Mouse (Mus musculus): ENCODE measurements at regions not wholly inside any gene's neighbourhood (a gene's known extent, or its start where the extent isn't known, plus 50 kb on each side); places are given as distances from the start of the nearest gene placed in this dataset.

DNA sequence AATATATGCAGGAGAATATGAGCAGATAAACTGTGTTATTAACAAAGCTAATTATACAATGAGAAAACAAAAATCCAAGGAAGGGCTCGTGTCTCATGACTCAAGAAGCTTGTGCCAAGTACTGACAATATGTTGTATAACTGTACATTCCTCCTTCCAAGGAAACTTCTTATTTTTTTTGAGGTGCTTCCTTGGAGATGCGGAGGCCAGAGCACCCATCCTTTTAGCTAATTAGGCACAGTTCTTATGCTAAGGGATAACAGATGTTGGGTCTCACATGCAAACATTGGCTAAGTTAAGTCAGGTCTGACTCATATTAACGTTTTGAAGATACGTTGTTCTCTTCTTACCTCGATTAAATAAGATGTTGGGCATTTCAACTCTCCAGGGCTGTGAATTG, 426.1 kb downstream of the Adra2a start:
- DNase-seq, result no peak

DNA sequence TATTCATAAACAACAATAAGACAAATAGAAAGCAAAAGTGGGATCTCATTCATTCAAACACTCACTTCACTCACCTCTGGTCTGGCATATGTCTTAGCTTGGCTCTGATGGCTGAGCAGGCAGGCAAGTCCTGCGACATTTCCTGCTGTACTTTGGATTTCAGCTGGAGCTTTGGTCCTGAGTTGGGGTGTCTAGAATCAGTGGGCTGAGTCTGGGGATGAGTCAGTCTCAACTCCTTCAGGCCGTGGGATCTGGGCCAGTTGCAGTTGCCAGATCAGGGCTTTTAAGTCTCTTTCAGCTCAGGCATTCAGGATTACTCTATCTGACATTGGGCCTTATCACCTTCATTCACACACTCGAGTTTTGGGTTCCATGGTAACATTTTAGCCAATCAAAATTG, 454.1 kb downstream of the Adra2a start:
- no peak for DNase-seq

DNA sequence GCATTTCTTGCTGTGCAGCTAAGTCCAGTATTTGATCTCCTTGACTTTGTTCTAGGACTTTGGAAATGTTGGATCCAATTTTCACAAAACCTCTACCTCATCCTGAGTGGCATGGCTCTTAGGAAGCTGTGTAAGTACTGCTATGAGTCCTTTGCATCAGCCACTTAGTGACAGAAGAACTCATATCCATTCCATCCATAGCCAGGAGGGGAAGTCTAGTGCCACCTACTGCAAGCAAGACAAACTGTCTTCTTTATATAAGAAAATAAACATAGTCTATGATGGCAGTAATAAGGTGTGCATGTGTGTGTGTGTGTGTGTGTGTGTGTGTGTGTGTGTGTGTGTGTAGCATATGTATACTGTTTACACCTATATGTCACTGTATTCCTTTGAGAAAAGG, 489.9 kb downstream of the Adra2a start:
- DNase-seq, result no peak

DNA sequence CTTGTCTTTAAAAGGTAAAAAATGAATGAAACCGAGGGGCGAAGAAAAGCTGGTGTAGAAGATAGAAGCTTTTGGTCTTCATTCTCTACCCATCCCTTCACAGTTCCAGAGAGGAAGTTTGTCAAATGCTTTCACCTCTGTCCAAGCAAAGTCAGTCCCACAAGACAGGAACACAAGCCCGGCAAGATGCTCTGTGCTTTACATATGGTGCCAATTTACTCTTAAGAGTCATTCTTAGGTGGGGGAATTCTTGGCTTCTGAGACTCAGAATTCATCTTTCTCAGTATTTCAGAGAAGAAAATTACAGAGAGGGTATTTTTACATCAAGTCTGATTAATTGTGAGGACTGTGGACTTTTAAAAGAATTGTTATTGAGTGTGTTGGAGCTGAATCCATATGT, 511.4 kb downstream of the Adra2a start:
- DNase-seq, result no peak

DNA sequence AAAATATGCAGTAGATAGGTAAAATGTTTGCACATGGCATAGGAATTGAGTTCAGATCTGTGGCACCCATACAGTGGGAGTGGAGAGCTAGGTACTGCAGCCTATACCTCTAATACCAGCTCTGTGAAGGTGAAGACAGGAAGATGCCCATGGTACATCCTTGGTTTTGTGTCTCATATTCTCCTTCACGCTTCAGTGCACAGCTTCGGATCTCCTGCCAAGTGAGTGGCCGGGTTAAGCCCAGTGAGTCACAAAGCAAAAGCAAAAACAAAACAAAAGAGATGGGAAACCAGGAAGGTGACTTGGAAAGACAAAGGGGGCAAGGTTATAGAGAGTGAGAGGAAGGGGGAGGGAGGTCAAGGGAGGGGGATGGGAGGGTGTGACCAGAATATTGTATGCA, 514.0 kb downstream of the Adra2a start:
- DNase-seq, result no peak

DNA sequence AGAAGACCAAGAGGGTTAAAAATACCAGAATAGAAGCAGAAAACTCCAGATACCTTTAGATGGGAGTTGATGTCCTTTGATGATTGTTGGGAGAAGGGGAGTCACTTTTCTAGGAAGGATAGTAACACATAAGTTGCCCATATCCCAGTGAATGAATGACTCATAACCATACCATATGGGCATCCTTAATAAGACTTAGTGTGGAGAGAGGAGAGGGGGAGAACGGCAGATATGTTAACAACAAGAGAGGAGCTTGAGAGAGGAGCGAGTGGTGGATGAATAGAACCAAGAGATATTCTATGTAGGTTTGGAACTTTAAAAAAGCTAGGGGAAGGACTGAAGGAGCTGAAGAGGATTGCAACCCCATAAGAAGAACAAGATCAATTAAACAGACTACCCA, 539.6 kb downstream of the Adra2a start:
- DNase-seq, result no peak

DNA sequence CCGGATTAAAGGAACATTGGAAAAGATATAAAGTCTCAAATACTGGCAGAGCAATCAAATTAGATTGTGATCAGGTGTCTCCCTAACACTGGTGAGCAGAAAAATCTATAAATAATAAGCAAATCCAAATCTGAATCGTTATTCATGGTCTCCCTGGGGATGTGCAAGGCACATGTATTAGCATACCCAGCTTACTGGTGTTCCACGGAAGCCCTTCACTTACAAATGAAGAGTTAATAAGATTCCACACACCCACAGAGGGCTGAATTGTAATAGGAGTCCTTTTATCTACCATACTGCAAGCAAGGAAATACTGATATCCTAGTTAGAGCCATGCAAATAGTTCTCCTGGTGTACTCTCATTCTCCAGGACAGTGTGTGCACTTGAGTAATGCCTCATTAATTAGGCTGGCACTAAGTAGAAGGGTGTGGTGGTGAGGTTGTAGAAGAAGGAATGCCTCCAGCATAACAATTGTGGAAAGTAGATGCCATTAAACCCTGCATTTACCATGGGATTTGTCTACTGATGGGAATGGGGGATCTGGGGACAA, 540.8 kb downstream of the Adra2a start:
- no peak for DNase-seq

DNA sequence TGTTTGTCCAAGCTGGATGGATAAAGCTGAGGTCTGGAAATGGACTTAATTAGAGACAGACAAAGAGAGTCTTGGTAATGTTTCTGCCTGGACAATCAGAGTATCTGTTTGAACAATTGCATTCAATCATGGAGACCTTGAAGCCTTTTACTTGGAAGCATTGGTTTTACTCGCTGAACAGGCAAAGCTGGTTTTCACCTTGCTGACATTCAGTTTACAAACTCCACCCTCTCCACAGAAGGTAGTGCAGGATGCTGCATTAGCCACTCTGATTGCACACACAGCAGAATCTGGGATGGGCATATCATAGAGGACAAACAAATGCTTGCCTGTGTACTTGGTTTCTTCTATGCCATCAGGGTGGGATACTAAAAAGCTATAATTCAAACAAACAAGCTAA, 541.4 kb downstream of the Adra2a start:
- no peak for DNase-seq

DNA sequence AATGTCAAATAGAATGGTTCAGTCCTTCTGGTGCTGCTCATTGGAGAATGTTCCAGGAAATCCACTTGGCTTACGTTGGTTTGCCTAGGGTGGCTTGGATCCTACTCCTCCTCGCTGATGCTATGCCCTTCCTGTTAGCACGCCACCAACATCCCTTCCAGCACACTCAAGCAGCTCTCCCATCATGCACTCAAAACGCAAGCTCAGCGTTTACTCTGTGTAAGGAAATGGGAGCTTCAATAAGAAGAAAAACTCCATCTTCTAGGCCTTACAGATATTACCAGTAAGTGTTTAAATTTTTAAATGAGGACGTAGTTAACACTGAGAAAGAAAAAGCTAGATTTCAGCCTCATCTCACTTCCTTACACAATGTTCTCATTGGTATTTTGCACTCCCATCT, 523.7 kb downstream of the Gpam start:
- DNase-seq, result no peak

DNA sequence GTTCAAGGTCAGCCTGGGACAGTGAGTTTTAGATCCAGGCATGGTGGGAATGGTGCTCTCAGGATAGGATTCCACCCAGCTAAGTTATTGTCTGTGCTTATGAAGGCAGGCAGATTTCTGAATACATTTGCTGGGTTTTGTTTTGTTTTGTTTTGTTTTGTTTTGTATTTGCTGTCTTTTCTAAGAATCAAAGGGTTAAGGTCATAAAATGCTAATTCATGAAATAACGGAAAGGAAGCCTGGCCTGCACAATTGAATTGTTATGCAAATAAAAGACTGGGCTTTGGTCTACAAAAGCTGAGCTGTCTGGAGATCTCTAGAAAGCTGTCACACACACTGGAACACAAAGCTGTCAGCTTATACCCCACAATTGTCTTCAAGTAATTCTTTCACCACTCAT, 521.7 kb downstream of the Gpam start:
- no peak for DNase-seq

DNA sequence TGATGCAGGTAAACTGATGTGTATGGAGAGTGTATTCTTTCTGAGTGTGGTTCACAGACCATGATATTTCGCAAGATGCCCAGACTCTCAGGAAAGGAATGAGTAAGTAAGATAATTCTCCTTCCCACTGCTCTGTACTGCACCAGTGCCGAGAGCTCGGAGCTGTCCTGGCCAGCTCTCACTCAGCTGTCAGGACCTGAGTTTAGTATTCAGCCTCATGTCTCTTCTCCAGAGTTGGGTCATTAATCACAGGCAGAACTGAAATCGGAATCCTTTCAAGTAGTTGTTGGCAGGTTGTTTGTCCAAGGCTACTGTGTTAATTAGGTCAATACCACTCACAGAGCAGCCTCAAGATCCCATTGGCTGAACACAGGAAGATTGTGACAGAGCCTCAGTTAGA, 510.1 kb downstream of the Gpam start:
- DNase-seq, result no peak

All from spleen, adult 18-20 months (tissue).